Mouse (Mus musculus) right cerebral cortex, adult 2 months (tissue): ENCODE results near the gene Gm7970.
"Not testable (repeated sequence)": the region's sequence is repeated elsewhere in the genome, so short reads cannot be mapped to it uniquely, and the experiment has no call there.

ENCODE experiments used
- DNase-seq, 2 experiments: peaks; one replicate each; pipeline ENCODE4 v3.0.0; 2021 to 2022; ENCODE audit warnings: low spot score in 2 of 2

Gm7970 gene

GRCm38 (mm10) chr14:41555483-41555882 is at the start of gene Gm7970:
Gene Gm7970 (minus strand): TSS chr14:41555583.
- DNase-seq: not testable (repeated sequence)

DNA sequence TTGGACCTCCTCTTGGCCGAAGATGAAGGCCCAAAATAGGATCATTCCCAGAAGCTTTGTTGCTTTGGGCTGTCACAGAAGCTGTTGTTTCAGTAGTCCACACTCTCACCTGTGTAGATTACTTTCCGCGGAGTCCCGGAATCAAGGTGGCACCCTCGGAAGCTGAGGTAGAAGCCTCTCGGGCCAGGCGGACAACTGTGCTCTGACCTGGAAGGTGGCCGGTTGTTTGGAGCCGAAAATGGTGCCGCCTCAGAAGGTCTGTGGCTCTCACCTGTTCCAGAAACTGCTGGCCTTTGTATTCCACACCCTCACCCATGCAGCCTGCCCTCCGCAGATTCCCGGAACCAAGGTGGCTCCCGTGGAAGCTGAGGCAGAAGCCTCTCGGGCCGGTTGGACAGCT is 45.6 kb upstream of the Gm7970 start:
- DNase-seq: not testable (repeated sequence)

DNA sequence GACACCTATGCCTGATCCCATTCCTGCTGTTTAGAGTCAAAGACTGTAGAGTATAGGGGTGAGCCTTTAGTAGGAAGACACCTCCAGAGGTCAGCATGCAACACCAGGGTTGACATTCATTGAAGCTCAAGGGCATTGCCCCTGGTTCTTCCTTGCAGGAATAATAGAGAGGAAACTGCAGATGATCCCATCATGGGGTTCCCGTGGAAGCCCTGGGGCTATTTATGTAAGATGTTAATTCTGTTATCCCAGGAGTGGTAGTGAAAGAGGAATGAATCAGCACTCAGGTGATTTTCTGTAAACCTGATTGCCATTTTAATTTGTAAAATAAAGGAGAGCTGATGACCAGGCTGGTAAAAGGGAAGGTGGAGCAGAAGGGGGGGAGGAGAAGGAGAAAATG is 31.0 kb upstream of the Gm7970 start:
- not testable (repeated sequence) for DNase-seq

GRCm38 (mm10) chr14:41572911-41573310 is 17.5 kb upstream of the Gm7970 start, which contains the start of gene 1700049E17Rik2:
Gene 1700049E17Rik2 (plus strand): TSS chr14:41573211.
- DNase-seq: not testable (repeated sequence)

DNA sequence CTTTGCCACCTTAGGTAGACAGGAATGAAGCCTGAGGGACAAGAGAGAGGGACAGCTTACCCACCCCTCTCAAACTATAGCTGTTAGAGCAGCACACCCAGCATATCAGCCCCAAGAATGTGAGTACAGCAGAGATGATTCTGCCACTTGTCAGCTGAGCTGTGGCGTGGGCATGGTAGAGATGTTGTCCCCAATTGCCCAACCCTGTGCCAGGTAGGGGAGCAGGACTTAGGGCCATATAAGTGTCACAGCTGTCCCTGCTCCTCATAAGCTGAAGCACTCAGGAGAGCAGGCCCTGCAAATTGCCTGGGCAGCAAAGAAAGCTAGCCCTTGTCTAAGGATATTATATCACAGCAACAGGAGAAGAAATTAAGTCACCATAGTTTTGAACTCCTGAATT is 30.7 kb downstream of the Gm7970 start:
- DNase-seq: not testable (repeated sequence)

- DNase-seq: not testable (repeated sequence)
Measured at GRCm38 (mm10) chr14:41520683-41521082, 34.7 kb downstream of the Gm7970 start.
